Mouse (Mus musculus) Patski (cell line): ENCODE measurements at regions not wholly inside any gene's neighbourhood (a gene's known extent, or its start where the extent isn't known, plus 50 kb on each side); places are given as distances from the start of the nearest gene placed in this dataset.

Experiments
- ATAC-seq: fragments of 100-300 bp; one replicate; pipeline ENCODE4 v1.8.0; 2021
- CTCF ChIA-PET: fragments of 350-600 bp; sonication (Branson Sonifier 250); formaldehyde crosslinking; loops from one replicate; lab custom pipeline; 2022; ENCODE audit warnings: inconsistent platforms; lab: Charles Lee
- POLR2A ChIA-PET: fragments of 350-600 bp; sonication (Branson Sonifier 250); formaldehyde crosslinking; loops from one replicate; lab custom pipeline; 2022; ENCODE audit warnings: antibody characterized with exemption, inconsistent platforms; lab: Charles Lee
- DNase-seq: peaks from one replicate; pipeline ENCODE4 v3.0.0-alpha.2; 2011; ENCODE audit warnings: low read depth, low spot score
- H3K27me3 ChIP-seq: fragments of 371-371 bp; one replicate; pipeline ENCODE4 v1.5.1; 2021
- CTCF ChIP-seq: fragments of 100-300 bp; IDR thresholded peaks from one replicate; pipeline ENCODE4 v1.5.1; 2021
- in situ Hi-C: fragments of 300-500 bp; cut with MboI; formaldehyde crosslinking; loops from 3 replicates; pipeline ENCODE4 v1.11.1; 2018; ENCODE audit warnings: low pct_unique_long_range_greater_than_20kb, mixed read lengths

DNA sequence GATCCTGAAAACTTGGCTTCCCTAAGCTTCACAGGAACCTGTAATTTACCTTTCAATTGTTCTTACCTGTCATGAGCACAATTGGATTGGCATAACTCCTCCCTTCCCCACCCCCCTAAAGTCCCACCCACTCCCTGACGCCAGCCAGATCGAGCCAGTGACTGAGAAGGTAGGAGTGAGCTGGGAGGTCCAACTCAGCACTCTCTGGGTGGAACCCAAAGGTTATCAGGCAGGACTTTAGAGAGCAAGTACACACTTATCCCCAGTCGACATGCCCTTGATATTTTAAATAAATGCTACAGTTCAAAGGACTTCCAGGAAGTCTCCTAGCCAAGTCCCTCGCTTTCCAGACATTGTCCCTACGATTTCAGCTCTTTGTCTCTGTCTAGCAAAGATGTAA is 260.7 kb downstream of the Sox9 start:
- H3K27me3 ChIP-seq = no peaks in the 10 kb centered on the region
- ATAC-seq (no peak), DNase-seq (no peak)
- no peak for TF ChIP-seq CTCF
- POLR2A ChIA-PET = no interaction called here
- CTCF ChIA-PET = interaction anchor here (0.8 kb wide), 1 partner anchor 14 kb away, joined by 3 read pairs; no protein-coding TSS in a partner anchor
- in situ Hi-C loops = no loop called here

DNA sequence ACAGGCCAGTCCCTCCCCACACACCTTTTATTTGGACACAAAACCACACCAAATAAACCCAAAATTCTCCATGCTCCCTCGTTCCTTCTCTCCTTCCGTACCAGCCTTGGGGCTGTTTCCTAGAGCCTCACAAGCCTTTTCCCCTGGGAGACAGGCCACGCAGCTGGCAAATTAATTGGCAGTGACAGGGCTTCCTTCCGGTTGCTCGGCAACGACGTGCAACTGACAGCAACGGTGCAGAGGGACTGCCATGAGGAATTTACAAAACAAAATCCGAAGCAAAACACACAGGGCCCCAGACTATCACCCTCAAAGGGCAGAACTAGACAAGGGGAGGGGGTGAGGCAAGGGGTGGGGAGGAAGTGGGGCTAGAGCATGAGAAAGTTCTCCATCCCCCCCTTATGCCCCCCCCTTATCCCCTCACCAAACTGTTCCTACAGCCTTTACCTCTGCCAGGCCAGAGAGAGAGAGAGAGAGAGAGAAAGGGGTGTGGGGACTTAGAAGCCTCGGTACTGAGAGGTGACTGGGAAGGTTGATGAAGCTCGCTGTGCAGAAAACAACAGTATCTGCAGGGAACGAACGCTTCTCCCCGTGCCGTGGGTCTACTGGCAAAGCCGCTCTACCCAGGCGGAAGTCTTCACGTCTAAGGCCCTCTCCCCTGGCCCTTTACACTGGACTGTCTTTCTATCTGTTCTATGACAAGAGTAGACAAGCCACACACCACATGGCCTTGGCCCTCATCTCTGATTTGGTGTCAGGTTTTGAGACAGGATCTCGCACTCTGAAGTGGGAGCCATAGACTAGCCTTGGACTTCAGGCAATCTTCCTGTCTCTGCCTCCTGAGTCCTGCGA is 264.4 kb downstream of the Sox9 start:
- in situ Hi-C loops = no loop called here
- no peak for ATAC-seq

DNA sequence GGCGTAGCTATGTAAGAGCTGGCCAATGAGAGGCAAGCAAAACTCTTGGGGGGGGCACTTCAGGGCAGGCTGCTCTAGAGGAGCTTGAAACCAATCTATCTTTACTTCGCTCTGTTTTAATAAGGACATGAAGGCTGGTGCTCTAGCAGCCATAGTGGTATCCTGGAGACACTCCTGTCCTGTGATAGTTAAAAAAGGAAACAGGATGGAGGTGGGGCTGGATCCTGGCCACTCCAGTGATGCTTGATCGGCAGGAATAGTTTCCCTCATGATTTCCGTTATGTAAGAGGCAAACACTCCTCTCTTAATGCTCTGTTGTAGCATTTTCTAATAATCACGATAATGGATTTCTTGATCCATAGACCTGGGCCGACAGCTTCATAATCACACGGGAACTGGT is 266.1 kb downstream of the Sox9 start:
- CTCF ChIA-PET = interaction anchor here (1.0 to 1.4 kb wide), 4 partner anchors 9 to 117 kb away, joined by 3 to 5 read pairs (median 3); no protein-coding TSS in a partner anchor
- no peak for ATAC-seq
- no peak for TF ChIP-seq CTCF
- no peaks in the 10 kb centered on the region for H3K27me3 ChIP-seq
- in situ Hi-C loops = no loop called here
- no peak for DNase-seq
- POLR2A ChIA-PET = no interaction called here

More for the DNA sequence above, 264.4 kb downstream of the Sox9 start:
- CTCF ChIA-PET = no interaction called here
- POLR2A ChIA-PET = no interaction called here
- H3K27me3 ChIP-seq = no peaks in the 10 kb centered on the region
- DNase-seq = no peak
- no peak for TF ChIP-seq CTCF

DNA sequence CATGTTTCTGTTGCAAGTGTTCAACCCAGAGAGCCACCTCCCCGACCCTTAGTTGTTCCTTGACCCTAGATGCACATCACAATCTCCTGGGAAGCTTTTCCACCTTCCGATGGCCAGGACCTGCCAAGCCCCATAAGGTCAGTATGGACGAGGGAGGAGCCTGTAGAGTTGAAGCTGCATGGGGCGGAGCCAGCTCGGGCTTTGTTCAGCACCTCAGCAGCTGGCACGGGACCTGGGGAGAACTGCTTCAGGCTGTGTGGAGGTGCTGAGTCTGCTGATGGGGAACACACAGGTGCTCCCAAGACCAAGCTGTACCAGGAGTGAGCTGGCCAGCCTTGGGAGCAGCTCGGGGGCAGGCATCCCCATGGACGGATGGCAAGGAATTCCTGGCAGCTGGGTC is 267.6 kb downstream of the Sox9 start:
- TF ChIP-seq CTCF = no peak
- ATAC-seq (peak; percentile 51), DNase-seq (no peak)
- H3K27me3 ChIP-seq = no peaks in the 10 kb centered on the region
- POLR2A ChIA-PET = no interaction called here
- CTCF ChIA-PET = interaction anchor here (1.3 kb wide), 1 partner anchor 16 kb away, joined by 5 read pairs; no protein-coding TSS in a partner anchor
- in situ Hi-C loops = no loop called here

DNA sequence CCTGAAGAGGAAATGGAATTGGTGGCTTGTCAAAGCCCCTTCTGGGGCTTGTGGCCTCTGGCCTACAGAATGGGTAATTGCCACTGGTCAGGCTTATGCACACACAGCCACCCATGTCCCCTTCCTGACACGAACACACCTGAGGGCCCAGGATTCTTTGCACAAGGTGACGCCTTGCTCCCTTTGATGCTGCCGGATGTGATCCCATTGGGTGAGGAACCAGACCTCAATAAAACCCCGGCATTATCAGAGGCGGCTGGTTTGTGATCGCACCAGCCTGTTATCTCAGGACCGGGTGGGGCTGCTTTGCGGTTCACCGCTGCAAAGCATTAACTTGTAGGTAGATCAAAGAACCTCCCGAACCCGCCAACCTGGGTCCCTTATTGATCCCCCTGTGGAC is 270.5 kb downstream of the Sox9 start:
- ChIA-PET POLR2A (no interaction called here), CTCF (interaction anchor here (1.7 kb wide), 1 partner anchor 8 kb away, joined by 3 read pairs; no protein-coding TSS in a partner anchor)
- ATAC-seq (no peak), DNase-seq (no peak)
- H3K27me3 ChIP-seq = no peaks in the 10 kb centered on the region
- TF ChIP-seq CTCF = no peak
- in situ Hi-C loops = no loop called here

DNA sequence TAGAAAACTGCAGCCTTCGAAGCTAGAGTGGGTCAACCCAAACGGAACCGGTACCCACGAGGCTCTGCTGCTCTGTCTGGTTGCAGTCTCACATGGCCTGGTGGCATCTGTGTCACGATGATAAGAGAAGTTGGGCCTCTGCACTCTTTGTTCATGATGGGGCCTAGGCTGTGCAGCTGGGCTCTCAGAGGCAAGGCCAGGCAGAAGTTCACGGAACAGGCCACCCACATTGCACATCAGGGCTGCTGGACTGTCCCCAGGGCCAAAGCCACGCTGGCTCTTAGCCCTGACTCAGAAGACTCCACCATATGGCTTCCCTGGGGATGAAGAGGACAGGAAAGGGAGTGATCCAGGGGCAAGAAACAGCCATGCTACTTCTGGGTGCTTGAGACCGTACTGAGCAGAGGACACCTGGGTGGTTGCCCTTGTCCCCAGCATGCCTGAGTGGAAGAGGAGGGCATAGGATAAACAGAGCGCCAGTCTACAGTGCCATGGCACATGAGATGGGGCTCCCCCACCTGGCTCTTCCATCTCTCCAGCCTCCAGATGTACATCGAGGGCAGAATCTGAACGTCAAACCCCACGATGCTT is 274.1 kb downstream of the Sox9 start:
- no peaks in the 10 kb centered on the region for H3K27me3 ChIP-seq
- CTCF ChIA-PET = no interaction called here
- in situ Hi-C loops = no loop called here
- DNase-seq (no peak), ATAC-seq (no peak)
- TF ChIP-seq CTCF = no peak
- POLR2A ChIA-PET = interaction anchor here (0.6 kb wide), 1 partner anchor 25 kb away, joined by 3 read pairs; no protein-coding TSS in a partner anchor

DNA sequence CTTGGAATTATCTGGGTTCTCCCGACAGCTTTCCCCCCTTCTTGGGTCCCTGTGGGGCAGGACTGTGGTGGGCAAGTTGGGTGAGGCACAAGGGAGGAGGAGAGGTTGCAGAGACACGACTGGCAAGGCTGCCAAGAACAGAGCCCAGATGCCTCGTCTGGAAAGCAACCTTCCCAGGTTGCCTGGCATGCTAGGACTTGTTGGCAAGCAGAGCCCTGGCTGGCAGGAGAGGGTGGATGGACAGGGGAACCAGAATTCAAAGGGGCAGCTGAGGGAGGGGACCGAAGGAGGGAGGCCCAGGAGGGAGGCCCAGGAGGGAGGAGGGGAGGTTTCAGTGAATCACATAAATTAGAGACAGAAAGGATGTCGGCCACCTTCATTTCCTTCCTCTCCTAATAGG is 274.8 kb downstream of the Sox9 start:
- CTCF ChIA-PET = interaction anchor here (1.0 to 1.2 kb wide), 2 partner anchors 9 to 14 kb away, joined by 3 read pairs; no protein-coding TSS in a partner anchor
- POLR2A ChIA-PET = interaction anchor here (0.6 kb wide), 1 partner anchor 26 kb away, joined by 3 read pairs; no protein-coding TSS in a partner anchor
- no peak for TF ChIP-seq CTCF
- DNase-seq (no peak), ATAC-seq (no peak)
- in situ Hi-C loops = no loop called here
- H3K27me3 ChIP-seq = no peaks in the 10 kb centered on the region

DNA sequence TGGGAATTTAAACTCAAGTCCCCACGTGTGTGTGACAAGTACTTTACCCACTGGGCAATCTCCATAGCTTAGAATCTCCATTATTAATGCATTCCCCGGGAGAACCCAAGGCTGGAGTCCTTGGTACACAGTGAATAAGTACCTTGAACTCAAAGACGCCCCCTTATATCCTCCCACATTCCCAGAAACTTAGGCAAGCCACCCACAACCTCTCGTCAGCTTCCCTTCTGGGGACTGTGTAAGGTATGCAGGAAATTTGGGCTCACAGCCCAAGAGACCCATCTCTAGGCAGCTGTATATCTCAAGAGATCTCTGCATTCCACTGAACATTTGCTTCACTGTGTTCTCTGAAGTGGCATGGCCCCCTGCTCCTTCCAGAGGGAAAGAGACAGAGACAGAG is 288.3 kb downstream of the Sox9 start:
- ATAC-seq = peak; percentile 18
- no peaks in the 10 kb centered on the region for H3K27me3 ChIP-seq
- in situ Hi-C loops = no loop called here
- DNase-seq = no peak
- ChIA-PET CTCF (interaction anchor here (0.7 to 1.7 kb wide), 5 partner anchors 10 to 82 kb away, joined by 3 to 4 read pairs (median 3); no protein-coding TSS in a partner anchor), POLR2A (interaction anchor here (0.7 kb wide), 1 partner anchor 9 kb away, joined by 6 read pairs; no protein-coding TSS in a partner anchor)
- TF ChIP-seq CTCF = no peak

DNA sequence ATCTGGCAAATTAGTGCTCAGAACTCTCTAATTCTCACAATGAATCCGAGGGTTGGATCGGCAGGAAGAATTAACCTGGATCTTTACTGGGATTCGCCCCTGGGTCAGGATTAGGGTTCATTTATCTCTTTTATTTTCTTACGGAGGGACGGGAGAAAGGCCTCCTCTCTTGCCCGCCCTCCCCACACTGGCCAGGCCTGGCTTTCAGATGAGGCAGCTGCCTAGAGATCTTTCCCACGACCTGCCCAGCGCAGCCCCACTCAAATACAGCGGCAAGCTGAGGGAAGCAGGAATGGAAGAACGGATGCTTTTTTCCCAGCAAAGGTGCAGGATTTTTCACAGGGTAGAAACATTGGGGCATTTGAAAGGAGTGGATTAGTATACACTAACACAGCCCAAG is 289.9 kb downstream of the Sox9 start:
- ChIA-PET CTCF (no interaction called here), POLR2A (no interaction called here)
- no peaks in the 10 kb centered on the region for H3K27me3 ChIP-seq
- no peak for DNase-seq
- no peak for ATAC-seq
- in situ Hi-C loops = no loop called here
- no peak for TF ChIP-seq CTCF

DNA sequence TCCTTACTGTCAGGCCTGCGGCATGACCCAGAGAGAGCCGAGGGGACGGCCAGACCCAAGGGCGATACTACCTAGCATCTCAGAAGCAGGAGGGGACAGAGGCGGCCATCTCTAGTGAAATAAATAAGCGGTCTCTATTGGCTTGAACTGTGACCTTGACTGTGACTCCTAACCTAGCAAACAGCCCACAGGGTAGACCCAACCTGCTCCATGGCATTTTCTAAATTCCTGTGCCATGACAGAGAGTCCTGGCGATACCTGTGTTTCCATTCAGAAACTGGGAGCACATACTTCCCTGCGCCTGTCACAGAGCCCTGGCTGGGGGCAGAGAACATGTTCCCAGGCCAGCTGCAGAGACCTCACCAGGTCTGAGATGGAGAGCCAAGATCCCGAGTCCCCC is 292.3 kb downstream of the Sox9 start:
- ATAC-seq (peak; percentile 59), DNase-seq (no peak)
- in situ Hi-C loops = no loop called here
- H3K27me3 ChIP-seq = no peaks in the 10 kb centered on the region
- ChIA-PET CTCF (no interaction called here), POLR2A (no interaction called here)
- TF ChIP-seq CTCF = no peak

DNA sequence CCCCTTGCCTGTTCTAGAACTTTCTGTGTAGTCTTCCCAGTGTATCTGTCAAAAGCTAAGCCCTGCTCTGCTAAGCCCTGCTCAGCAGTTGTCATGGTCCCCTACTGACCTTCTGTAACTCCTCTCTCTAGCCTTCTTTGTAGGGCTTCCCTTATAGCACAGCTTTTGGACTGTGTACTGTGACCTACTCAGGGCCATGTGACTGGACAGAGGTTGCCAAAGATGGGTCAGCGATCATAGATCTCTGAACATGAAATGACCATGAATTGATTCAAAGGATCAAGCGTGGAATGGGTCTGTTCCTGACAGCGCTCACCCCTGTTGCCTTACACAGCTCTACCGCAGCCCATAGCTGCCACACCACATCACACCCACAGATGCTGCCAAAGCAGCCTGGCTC is 294.3 kb downstream of the Sox9 start:
- ChIA-PET POLR2A (no interaction called here), CTCF (interaction anchor here (1.2 kb wide), 1 partner anchor 13 kb away, joined by 3 read pairs; no protein-coding TSS in a partner anchor)
- no peaks in the 10 kb centered on the region for H3K27me3 ChIP-seq
- in situ Hi-C loops = no loop called here
- no peak for TF ChIP-seq CTCF
- no peak for DNase-seq
- no peak for ATAC-seq
